Mouse (Mus musculus) frontal cortex, postnatal 36 days (tissue): ENCODE measurements around the gene Tmc6.
"Not testable (repeated sequence)": the region's sequence is repeated elsewhere in the genome, so short reads cannot be mapped to it uniquely, and the experiment has no call there.

Experiments used
- DNase-seq, 2 experiments: peaks; one replicate each; pipeline ENCODE4 v3.0.0; 2022; ENCODE audit warnings: low spot score in 2 of 2

Tmc6 gene

DNA sequence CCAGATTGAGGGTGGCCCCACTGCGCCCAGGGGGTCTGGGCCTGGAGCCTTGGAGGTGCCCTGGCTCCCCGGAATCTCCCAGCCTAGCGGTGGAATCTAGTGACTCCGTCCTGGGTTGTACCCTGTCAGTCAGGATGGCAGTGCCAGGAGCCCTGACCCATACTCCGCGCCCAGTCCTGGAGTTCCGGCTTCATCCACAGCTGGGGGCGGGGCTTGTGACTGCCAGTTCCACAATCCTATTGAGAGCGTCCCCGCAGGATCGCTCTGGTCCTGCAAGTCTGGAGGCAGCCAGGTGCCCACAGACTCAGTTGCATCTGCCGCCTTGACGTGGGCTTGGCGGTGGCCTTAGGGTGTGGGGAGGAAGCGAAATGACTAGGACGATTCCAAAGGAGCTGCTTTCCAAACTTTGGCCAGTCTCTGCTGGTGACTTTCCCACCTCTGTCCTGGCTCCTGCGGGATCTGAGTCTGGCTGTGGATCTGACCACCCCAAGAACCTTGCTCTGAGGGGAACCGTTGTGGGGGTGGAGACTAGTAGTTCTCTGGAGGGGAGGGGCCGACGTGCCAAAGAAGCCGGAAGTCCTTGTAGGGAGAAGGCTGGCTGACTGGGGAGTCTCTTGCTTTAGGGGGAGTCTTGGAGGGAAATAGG is 28.5 kb upstream of the Tmc6 start:
- DNase-seq = peak; percentile 46 to 56

DNA sequence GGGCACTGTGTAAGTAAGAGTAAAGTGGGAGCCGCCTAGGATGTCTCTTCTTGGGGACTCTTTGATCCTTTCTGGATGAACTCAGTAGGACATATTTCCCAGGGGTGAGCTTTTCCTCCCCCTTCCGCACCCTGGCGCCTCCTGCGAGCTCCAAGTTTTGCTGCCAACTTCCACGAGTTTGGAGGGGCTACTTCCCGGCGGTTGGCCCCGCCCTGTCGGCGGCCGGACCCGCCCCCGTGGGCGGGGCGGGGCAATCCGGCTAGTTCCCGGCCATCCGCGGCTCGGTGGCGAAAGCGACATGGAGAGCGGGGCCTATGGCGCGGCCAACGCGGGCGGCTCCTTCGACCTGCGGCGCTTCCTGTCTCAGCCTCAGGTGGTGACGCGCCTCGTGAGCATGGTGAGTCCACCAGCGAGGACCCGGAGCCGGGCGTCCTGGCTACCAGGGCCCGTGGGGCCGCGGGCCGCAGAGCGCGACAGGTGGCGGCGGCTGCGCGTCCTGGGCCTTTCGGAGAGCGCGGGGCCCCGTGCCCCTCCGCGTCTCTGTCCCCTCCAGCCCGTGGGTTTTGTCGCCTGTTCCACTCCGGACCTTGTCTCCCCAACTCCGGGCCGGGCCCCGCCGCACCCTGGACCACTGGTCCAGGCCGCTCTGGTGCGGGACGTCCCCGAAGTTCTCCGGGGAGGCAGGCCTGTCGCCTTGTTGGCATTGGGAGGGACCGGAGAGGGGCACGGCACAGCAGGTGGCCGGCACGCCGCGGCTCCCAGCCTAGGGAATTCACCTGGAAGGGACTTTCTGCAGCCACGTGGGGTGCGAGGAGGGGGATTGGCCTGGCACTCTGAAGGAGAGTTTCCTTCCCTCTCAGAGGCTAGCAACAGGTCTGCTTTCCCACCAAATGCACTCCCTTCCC is 27.7 kb upstream of the Tmc6 start, which contains the start of the genes Gm20708 and Syngr2:
Gene Gm20708, plus strand, starts transcription at position 262 of the 905 bp plus-strand sequence.
Gene Syngr2, plus strand, starts transcription at position 262 of the 905 bp plus-strand sequence.
- DNase-seq = no peak

DNA sequence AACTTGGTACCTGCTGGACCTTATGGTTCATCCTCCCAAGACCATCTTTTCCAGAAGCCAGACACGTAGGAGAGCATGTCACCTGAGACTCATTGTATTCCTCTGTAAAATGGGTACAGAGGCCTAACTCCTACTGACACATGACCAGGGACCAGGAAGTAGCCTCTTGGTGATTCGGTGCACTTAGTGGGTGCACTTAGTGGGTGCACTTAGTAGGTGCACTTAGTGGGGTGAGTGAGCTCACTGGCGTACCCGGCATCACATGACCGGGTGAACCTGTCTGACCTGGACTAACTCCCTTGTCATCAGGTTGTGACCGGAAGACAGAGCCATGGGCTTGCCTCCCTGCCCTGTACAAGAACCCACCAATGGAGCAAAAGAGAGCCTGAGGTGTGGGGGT is 24.8 kb upstream of the Tmc6 start:
- DNase-seq = no peak

DNA sequence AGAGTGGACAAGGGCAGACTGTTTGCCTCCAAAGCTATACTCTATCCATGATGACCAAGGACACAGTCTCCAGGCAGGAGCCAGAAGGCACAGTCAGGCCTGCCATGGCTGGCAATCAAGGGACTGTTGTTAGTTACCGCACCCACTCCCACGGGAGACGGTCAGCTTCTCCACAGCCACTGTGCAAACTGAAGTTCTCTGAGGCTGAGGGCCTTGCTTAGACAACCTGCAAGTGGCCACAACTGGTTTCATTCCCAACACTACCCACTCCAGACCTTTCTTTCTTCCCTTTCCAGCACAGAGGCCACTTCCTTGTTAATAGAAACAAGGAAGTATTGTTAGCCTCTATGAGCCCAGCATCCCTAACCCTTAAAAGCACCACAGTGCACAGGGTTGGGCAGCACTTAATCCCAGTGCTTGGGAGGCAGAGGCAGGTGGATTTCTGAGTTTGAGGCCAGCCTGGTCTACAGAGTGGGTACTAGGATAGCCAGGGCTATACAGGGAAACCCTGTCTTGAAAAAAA is 21.2 kb upstream of the Tmc6 start:
- DNase-seq = no peak

DNA sequence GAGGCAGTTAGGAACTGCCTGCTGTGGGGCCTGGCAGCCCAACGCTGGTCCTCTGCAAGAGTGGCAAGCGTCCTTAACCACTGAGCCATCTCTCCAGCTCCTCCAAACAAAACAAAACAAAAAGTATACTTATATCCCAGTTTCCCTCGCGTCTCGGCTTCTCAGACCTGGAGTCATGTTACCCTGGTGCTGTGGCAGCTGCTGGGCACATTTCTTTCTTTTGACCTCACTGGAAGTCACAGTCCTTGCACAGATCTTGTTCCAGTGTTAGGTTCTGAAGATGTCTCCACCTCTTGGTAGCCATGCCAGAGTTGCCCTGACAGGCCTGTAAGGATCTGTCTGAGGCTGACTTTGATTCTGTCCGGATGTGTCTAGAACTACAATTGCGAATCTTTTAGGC is 19.7 kb upstream of the Tmc6 start:
- DNase-seq = no peak

DNA sequence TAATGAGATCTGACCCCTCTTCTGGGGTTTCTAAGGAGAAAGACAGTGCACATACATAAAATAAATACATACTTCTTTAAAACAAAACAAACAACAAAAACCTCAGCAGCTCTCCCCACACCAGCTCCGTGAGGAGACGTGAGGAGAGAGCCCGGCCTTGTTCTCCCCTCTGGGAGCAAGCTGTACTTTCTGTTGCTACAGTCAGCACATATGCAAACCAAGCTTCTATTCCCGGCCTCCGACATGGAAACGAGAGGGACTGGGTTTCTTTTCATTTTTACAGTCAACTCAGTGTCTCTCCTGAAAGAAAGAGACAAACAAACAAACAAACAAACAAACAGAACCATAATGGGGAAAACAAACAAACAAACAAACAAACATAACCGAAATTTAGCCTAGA is 18.0 kb upstream of the Tmc6 start:
- no peak for DNase-seq

DNA sequence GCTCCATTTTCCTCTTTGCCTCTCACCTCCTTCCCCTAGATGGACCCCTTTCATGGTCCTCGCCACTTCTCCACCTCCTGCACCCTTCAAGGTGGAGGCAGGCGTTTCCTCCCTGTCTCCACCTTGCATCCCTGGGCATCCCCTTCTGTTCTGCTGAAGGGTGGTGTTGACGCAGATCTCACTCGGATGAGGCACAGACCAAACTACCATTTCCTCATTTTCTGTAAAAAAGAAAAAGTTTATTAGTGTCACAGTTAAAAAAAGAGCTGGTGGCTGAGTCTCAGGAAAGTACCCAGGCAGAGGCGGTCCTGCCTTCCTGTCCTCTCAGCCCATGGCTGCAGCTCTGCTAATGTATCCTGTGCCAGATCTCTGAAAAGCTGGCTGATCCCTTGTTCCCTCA is 17.2 kb upstream of the Tmc6 start:
- no peak for DNase-seq

DNA sequence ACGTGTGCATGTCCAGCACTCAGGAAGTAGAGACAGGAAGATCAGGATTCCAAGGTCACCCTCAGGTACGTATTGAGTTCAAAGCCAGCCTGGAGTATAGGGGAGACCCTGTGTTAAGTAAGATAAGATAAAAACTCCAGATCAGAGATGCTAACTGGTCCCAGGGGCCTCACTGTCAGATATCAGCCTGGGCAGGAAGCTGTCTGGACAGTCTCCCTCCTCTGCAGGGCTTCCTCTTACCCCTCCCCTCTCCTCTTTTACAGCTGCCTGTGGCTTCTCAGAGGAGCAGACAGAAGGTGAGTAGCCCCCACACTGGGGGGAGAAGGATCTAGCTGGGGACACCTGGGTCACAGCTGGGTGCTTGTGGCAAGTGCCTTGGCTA is 16.2 kb upstream of the Tmc6 start:
- no peak for DNase-seq

DNA sequence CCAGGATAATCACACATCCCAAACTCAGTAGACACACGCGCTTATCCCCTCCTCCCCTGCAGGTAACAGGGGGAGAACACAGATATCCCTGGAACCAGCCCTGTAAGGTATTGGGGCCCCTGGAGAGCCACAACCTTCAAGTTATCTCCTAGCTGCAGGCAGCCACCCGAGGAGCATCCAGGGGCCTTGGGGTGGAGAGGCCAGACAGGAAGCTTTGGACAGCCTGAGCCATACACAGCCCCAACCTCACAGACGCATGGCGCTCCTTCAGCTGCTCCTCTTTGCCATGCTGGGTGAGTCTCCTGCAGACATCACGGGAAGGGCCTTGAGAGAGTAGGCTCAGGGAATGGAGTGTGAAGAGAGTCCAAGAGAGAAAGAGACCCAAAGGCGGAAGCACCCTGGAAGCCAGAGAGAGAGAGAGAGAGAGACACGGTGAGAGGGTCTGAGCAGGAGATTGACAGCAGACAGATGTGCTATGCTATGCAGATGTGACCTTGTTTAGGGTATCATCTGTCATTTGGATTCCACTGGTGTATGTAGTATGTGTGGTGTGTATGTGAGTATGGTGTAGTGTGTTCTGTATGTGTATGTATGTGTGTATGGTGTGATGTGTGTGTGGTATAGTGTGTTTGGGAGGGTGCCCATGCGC is 15.6 kb upstream of the Tmc6 start, which contains the start of gene 6030468B19Rik:
Gene 6030468B19Rik, plus strand, starts transcription at position 150 of the 649 bp plus-strand sequence.
- no peak for DNase-seq

DNA sequence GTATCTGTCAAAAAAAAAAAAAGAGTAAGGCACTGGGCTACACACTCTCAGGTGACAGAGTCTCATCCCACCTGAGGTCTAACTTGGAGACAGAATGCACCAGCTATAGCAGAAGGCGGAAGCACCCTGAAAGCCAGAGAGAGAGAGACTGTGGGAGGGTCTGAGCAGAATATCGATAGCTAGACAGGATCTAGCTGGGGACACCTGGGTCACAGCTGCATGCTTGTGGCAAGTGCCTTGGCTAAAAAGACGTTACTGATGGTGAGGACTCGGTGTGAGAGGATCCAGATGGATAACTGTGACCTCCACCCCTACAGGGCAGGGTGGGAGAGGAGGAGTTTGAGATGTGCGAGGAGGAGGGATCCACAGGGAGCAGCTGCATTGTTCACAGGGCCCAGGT is 15.0 kb upstream of the Tmc6 start:
- DNase-seq = no peak

DNA sequence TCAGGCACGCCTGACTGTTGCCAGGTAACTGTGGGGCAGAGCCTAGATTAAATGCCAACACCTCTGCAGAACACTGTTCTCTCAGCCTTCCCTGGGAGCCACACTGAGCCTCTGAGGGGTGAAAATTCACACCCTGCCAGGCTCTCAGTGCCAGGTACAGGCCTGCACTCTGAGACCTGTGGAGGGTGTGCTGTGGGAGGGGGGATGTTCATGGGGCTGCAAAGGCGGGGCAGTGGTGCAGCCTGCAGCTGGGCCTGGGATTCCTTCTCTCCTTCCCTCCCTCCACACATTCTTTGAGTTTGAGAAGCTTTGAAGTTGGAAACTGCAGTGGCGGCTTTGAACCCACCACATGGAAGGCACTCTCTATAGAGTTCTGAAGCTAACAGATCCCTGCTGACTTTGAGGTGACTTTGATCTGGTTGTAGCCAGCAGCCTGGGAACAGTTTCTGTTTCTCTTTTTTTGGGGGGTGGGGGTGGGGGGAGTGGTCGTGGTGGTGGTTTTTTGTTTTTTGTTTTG is 12.1 kb upstream of the Tmc6 start:
- DNase-seq = no peak

DNA sequence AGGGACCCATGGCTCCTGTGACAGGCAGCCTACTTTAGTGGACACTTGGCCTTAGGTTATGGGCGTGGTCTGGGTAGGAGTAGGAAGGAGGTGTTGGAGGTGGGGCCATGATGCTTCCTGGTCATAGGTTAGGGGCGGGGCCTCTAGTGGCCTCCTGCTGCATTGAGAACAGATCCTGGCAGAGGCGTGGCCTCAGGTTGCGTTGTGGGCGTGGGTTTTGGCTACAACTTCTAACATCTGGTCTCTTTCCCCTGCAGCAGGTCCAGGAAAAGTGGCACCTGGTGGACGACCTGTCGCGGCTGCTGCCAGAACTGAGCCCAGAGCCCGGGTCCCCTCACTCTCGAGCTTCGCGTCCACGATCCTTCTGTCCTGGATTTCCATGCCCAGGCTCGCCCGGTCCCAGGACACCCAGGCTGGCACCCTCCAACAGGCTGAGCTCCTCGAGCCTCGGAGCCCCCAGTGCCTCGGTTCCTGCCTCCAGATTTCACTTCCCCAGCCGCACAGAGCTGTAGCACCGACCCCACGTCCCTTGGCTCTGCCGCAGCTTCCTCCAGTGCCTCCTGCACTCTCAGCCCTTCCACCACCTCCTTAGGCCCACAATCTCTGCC is 10.4 kb upstream of the Tmc6 start:
- no peak for DNase-seq

DNA sequence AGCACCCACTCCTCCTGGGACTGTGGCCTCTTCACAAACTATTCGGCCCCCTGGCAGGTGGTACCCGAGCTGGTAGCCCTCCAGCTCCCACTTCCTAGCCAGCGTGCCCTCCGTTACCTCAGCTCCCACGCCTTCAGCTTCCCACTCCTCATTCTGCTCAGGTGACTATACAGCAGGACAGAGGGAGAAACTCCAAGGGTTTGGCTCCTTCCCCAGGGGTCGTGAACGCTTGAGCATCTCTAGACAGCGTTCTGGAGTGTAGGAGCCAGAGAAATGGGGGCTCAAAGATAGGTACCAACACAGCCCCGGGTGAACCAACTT is 9.4 kb upstream of the Tmc6 start:
- no peak for DNase-seq

DNA sequence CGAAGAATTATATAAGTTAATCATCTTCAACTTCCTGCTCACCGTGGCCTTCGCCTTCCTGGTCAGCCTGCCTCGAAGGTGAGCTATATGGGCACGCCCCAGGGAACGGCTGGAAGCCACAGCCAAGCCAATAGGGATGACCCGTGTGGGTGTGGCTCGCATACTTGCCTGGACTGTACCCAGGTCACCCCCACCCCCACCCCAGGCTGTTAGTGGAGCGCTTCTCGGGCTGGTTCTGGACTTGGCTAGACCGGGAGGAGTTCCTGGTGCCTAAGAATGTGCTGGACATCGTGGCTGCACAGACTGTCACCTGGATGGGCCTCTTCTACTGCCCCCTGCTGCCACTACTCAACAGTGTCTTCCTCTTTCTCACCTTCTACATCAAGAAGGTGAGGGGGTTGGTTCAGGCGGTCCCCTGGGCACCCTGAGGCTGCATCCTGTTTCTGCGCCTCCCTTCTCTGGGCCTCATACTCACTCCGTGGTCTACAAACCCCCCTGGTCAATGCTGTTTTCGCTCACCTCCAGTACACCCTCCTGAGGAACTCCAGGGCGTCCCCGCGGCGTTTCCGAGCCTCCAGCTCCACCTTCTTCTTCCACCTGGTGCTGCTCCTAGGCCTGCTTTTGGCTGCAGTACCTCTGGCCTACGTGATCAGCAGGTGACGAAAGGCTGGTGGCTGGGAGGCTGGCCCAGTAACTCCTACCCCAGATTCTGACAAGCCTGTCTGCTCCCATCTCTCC is 8.9 kb upstream of the Tmc6 start:
- DNase-seq = no peak

DNA sequence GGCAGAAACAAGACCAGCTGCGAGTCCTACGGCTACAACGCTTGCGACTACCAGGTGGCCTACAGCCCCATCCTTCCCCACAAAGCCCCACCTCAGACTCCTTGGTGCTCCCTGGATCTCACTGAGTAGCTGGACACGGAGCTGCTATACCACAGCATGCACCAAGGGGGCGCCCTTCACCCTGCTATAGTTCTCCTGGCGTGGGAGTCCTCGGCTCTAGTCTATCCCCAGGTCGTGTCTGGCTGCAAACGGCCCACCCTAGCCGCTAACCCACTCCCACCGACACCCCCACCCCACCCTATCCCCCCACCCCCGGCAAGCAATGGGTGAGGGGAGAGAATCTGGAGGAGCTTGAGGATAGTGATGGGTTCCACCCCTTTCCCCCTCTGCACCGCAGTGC is 8.3 kb upstream of the Tmc6 start:
- DNase-seq = peak in 1 of 2 experiments; percentile 66

DNA sequence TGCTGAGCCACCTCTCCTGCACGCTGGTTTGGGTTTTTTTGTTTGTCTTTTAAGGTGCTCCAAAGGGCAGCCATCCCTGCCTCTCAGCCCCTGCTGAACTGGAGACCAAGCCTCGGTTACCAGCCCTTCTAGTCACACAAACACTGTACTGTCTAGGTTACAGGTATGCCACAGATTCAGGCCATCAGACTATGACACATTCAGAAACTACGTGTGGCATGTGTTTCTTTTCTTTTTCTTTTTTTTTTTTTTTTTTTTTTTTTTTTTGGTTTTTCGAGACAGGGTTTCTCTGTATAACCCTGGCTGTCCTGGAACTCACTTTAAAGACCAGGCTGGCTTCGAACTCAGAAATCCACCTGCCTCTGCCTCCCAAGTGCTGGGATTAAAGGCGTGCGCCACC is 6.5 kb upstream of the Tmc6 start:
- DNase-seq = not testable (repeated sequence)

DNA sequence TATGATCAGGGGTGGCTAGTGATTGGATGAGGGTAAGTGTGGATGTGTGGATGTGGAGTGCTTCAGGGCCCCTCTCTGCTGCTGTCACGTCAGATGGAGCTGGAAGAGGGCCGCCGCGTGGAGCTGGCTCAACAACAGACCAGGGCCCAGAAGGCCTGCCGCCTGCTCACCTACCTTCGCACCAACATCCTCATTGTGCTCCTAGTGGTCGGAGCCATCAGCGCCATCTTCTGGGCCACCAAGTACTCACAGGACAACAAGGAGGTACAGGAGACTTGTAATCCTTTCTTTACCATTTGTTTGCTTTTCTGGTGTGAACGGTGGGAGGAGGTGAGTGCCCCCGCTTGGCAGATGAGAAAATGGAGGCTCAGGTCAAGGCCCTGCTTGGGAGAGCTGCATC is 4.3 kb upstream of the Tmc6 start:
- DNase-seq = no peak

DNA sequence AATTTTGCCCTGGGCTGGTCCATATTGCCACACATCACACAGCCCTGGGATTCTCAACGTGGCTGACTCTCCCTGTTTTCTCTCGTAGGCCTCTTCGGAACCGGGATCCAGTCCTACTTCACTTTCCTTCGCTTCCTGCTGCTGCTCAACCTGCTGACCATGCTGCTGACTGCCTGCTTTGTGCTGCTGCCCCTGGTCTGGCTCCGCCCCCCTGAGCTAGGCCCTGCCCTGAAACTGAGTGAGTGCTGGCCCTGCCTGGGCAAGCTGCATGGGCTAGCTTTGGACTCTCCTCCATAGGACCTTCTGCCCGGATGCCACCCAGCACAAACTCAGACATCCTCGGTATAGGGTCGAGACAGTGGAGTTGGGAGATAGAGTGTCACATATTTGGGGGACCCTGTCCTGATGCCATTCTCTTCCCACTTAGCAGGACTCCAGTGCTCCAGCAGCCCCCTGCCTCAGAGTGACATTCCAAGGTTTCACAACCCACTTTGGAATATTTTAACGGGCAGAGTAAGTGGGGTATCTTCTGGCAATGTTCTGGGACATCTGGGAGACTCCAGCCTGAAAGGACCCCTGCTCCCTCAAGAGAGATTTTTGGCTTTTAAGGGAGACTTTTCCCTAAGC is 1.8 kb upstream of the Tmc6 start:
- no peak for DNase-seq

DNA sequence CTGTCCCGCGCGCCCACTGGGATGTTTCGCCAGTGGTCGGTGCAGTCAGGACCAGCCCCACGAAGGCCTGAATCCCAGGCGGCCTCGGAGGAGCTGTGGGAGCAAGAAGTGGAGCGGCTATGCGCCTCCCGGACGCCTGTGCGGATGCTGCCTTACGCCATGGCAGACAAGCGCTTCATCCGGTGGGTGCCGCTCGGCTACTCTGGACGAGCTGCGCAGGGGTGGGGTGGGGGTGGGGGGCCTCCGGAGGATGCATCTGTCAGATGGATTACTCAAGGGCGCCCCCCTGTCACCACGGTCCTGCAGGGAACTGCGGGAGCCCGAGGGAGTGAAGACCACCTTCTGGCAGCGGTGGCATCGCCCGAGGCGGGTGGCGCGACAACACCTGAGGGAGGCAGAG is 1.1 kb upstream of the Tmc6 start:
- no peak for DNase-seq

DNA sequence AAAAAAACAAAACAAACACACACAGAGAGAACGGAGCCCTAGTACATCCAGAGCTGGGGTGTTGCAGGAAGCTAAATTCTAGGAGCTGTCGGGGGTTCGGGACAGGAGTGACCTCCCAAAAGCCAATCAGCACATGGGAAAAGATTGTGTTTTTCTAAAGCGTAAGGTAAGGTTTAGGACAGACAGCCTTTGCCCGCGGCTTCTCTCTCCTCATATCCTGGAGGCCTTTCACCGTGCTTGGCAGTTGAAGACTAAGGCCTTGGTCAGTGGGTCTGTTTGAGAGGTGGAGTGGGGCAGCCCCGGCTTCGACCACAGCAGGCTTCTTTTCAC is 672 bp upstream of the Tmc6 start:
- no peak for DNase-seq
